Mouse (Mus musculus): ENCODE results near the gene Fbxo47. TPM values are rescaled to one million over a fixed set of nuclear protein-coding genes. Genes with fewer than 3 reads are reported as not detected.

Gene Fbxo47
- polyA plus RNA-seq, 1 experiment from 2014 or later = 0.95 TPM

- H3K4me1 ChIP-seq (replicated peaks; ENCODE audit: insufficient read depth, low read length) = peaks cover 79% of the 10 kb centered on the region
- 0 out of 2 replicates have a peak overlapping the region, but pooled peaks have one; percentile 13 for H3K9ac ChIP-seq (ENCODE audit: low read depth, low read length)
- peaks cover 32% of the 10 kb centered on the region for H3K36me3 ChIP-seq (ENCODE audit: insufficient read depth, low read length)
- no peaks in the 10 kb centered on the region for H3K27me3 ChIP-seq (ENCODE audit: insufficient read depth, low read length)
- H3K4me3 ChIP-seq (replicated peaks; ENCODE audit: low read depth, low read length) = no peak overlapping the region
- peak overlapping the region; percentile 68 for H3K27ac ChIP-seq
- TF ChIP-seq CTCF (IDR thresholded peaks at IDR 0.05; ENCODE audit: low read depth) = no peak
- DNase-seq (ENCODE audit: low spot score) = no peak
- ATAC-seq (replicated peaks; ENCODE audit: low FRiP score, low read depth) = no peak
- no peak overlapping the region for H3K4me2 ChIP-seq (ENCODE audit: low read length)
- 50% methylated on average over 7 of the region's 7 CpGs for WGBS
- no peaks in the 10 kb centered on the region for H3K9me3 ChIP-seq (replicated peaks; ENCODE audit: low read length)
Observed at GRCm38 (mm10) chr11:97813085-97813484, 70.9 kb downstream of the Fbxo47 start.

DNA sequence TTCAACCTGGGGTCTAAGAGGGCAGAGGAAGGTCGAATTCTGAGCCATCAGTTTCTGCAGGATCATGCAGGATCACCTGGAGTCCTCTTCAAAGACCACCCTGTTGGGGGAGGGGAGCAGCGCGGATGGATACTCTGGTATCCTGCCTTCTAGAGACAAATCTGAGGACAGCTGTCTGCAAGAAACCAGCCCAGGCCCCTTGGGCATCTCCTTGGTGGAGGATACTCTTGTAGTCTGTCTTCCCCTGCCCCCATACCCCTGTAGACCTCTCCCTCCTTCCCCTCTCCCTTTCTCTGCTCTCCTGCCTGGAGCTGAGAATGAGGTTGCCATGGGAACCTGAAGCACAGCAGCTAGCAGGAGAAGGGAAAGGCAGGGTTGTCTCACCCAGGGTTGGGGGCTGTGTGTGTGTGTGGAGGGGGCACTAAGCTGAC, 71.4 kb downstream of the Fbxo47 start:
- Histone ChIP-seq H3K9ac (ENCODE audit: low read depth, low read length) (no peak overlapping the region; the same call in 1 of the 2 replicates), H3K36me3 (ENCODE audit: insufficient read depth, low read length) (peaks cover 28% of the 10 kb centered on the region), H3K27ac (peak overlapping the region; percentile 68), H3K9me3 (replicated peaks; ENCODE audit: low read length) (no peaks in the 10 kb centered on the region), H3K27me3 (ENCODE audit: insufficient read depth, low read length) (no peaks in the 10 kb centered on the region), H3K4me3 (replicated peaks; ENCODE audit: low read depth, low read length) (no peak overlapping the region), H3K4me2 (ENCODE audit: low read length) (peak overlapping the region; percentile 29; the same call in 1 of the 2 replicates), H3K4me1 (replicated peaks; ENCODE audit: insufficient read depth, low read length) (peaks cover 79% of the 10 kb centered on the region)
- WGBS = 46% methylated on average over 3 of the region's 3 CpGs
- DNase-seq (ENCODE audit: low spot score) = no peak
- 0 out of 2 replicates have a peak, but pooled peaks have one; percentile 4 for ATAC-seq (replicated peaks; ENCODE audit: low FRiP score, low read depth)
- TF ChIP-seq CTCF (IDR thresholded peaks at IDR 0.05; ENCODE audit: low read depth) = no peak

DNA sequence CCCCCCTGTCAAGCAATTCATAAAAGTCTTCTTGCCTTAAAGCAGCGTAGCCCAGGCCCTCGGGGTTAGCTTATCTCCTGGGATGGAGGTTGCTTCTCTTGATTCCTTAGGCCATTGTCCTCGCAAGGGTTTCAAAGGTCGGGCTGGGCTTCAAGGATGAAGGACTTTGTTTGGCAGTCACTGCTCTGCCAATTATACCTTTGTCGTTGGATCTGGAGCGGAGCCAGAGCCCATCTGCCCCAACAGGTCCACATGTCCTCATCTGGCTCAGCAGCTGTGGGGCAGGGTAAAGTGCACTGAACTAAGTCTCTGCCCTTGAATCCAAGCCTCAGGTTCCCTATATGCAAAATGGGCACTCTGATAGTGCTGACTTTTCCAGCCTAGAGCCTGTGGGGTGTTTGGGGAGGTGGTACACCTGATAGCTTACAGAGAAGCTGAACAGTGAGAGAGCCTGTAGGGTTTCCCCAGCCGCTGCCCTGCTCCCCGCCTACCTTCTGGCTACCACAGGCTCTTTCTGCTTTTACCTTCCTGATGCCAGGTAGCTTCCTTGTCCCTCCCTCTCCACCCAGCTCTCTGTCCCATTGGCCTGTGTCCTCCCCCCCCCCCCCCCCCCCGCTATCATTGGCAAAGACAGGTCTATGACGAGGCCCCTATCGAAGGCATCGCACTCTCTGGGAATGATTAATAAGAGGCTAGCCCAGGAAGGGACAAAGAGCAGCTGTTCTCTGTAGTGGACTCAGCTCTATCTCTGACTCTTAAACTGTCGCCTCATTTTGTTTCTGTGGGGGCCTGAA, 72.2 kb downstream of the Fbxo47 start:
- Histone ChIP-seq H3K27me3 (ENCODE audit: insufficient read depth, low read length) (no peaks in the 10 kb centered on the region), H3K9ac (ENCODE audit: low read depth, low read length) (no peak overlapping the region; the same call in 1 of the 2 replicates), H3K4me3 (replicated peaks; ENCODE audit: low read depth, low read length) (no peak overlapping the region), H3K27ac (peak overlapping the region; percentile 84), H3K9me3 (replicated peaks; ENCODE audit: low read length) (no peaks in the 10 kb centered on the region), H3K4me2 (ENCODE audit: low read length) (peak overlapping the region; percentile 29; the same call in 1 of the 2 replicates), H3K36me3 (ENCODE audit: insufficient read depth, low read length) (peaks cover 28% of the 10 kb centered on the region), H3K4me1 (replicated peaks; ENCODE audit: insufficient read depth, low read length) (peaks cover 77% of the 10 kb centered on the region)
- TF ChIP-seq CTCF (IDR thresholded peaks at IDR 0.05; ENCODE audit: low read depth) = no peak
- ATAC-seq (replicated peaks; ENCODE audit: low FRiP score, low read depth) = peak; percentile 61
- WGBS = 42% methylated on average over 12 of the region's 13 CpGs
- no peak for DNase-seq (ENCODE audit: low spot score)

- Histone ChIP-seq H3K27ac (peak overlapping the region; percentile 84), H3K4me1 (replicated peaks; ENCODE audit: insufficient read depth, low read length) (peaks cover 76% of the 10 kb centered on the region), H3K4me3 (replicated peaks; ENCODE audit: low read depth, low read length) (no peak overlapping the region), H3K27me3 (ENCODE audit: insufficient read depth, low read length) (no peaks in the 10 kb centered on the region), H3K9ac (ENCODE audit: low read depth, low read length) (no peak overlapping the region), H3K4me2 (ENCODE audit: low read length) (no peak overlapping the region), H3K36me3 (ENCODE audit: insufficient read depth, low read length) (peaks cover 25% of the 10 kb centered on the region), H3K9me3 (replicated peaks; ENCODE audit: low read length) (no peaks in the 10 kb centered on the region)
- ATAC-seq (replicated peaks; ENCODE audit: low FRiP score, low read depth) (no peak), DNase-seq (ENCODE audit: low spot score) (no peak)
- no peak for TF ChIP-seq CTCF (IDR thresholded peaks at IDR 0.05; ENCODE audit: low read depth)
- 40% methylated on average over 3 of the region's 3 CpGs for WGBS
Observed at GRCm38 (mm10) chr11:97810970-97811369, 73.0 kb downstream of the Fbxo47 start.

GRCm38 (mm10) chr11:97810356-97810755, 73.6 kb downstream of the Fbxo47 start:
- DNase-seq (ENCODE audit: low spot score) (no peak), ATAC-seq (replicated peaks; ENCODE audit: low FRiP score, low read depth) (no peak)
- Histone ChIP-seq H3K4me2 (ENCODE audit: low read length) (no peak overlapping the region), H3K9me3 (replicated peaks; ENCODE audit: low read length) (no peaks in the 10 kb centered on the region), H3K27me3 (ENCODE audit: insufficient read depth, low read length) (no peaks in the 10 kb centered on the region), H3K4me1 (replicated peaks; ENCODE audit: insufficient read depth, low read length) (peaks cover 79% of the 10 kb centered on the region), H3K36me3 (ENCODE audit: insufficient read depth, low read length) (peaks cover 20% of the 10 kb centered on the region), H3K9ac (ENCODE audit: low read depth, low read length) (no peak overlapping the region), H3K27ac (peak overlapping the region; percentile 84), H3K4me3 (replicated peaks; ENCODE audit: low read depth, low read length) (no peak overlapping the region)
- no peak for TF ChIP-seq CTCF (IDR thresholded peaks at IDR 0.05; ENCODE audit: low read depth)
- WGBS = 72% methylated on average over 7 of the region's 7 CpGs

DNA sequence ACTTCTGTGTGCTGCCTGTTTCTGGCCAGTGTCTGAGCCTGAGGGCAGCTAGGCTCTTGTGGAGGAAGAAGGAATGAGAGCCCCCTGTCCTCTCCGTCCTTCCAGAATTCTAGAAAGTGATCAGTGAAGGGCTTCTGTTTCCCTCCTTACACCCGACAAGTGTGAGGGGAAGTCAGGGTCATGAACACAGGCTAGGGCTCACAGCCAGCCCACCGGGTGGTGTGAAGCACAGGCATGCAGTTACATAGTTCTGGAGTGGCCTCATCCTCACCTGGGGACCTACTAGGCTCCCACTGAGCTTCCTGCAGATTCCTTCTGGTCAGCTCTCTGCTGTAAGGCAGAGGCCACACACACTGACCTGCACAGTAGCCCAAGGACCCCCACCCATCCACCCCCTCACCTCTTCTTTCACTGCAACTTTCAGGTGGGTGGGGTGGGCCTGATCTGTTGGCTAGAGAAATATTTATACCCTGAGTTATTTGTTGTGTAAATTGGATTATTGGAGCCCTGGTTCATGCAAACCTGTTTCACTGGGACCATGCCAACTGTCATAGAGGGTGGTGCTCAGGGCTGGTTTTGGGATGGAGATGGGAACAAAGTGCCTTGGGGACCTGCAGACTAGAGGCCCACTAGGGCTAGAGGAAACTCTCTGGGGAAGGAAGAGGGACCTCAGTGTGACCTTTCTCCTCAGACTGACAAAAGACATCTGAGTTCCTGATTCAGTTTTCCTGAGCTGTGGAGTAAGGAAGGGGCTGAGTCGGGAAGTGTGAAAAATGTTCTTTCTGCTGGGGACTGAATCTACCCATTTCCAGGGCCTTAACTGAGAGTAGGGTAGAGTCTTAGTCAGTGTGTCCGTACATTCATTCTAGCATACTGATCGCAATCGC, 74.5 kb downstream of the Fbxo47 start:
- DNase-seq (ENCODE audit: low spot score) (no peak), ATAC-seq (replicated peaks; ENCODE audit: low FRiP score, low read depth) (no peak)
- H3K27me3 ChIP-seq (ENCODE audit: insufficient read depth, low read length) = no peaks in the 10 kb centered on the region
- H3K9ac ChIP-seq (ENCODE audit: low read depth, low read length) = no peak overlapping the region; the same call in 1 of the 2 replicates
- H3K9me3 ChIP-seq (replicated peaks; ENCODE audit: low read length) = no peaks in the 10 kb centered on the region
- no peak overlapping the region for H3K4me2 ChIP-seq (ENCODE audit: low read length)
- peak overlapping the region; percentile 77 for H3K27ac ChIP-seq
- peaks cover 84% of the 10 kb centered on the region for H3K4me1 ChIP-seq (replicated peaks; ENCODE audit: insufficient read depth, low read length)
- H3K4me3 ChIP-seq (replicated peaks; ENCODE audit: low read depth, low read length) = no peak overlapping the region
- 54% methylated on average over 7 of the region's 7 CpGs for WGBS
- TF ChIP-seq CTCF (IDR thresholded peaks at IDR 0.05; ENCODE audit: low read depth) = no peak
- peaks cover 12% of the 10 kb centered on the region for H3K36me3 ChIP-seq (ENCODE audit: insufficient read depth, low read length)
